13 mouse cellular contexts compared by ENCODE assay signal in genomic region chr12:86192036-86192449, GRCm38 (mm10). TPM values are rescaled to one million over a fixed set of nuclear protein-coding genes. Genes with fewer than 3 reads are reported as not detected.
DNase-seq lines count a peak whose midpoint lies in the region; ATAC-seq and TF ChIP-seq lines count a peak whose summit lies in the region.
"Had no signal": no experiment of that assay in that cellular context is flagged by ENCODE, and none has a peak within 500 bp of the region (broad histone marks: within the 10 kb centered on the region; RNA-seq: fewer than 3 reads in every experiment).

No protein-coding gene starts in this region.

- 55% methylated on average over 15 of the region's 15 CpGs for WGBS in hindbrain, embryonic 11.5 days
- 65% methylated on average over 15 of the region's 15 CpGs for WGBS in hindbrain, embryonic 10.5 days
- WGBS in midbrain, embryonic 14.5 days: 34% methylated on average over 15 of the region's 15 CpGs
- 25% methylated on average over 15 of the region's 15 CpGs for WGBS in midbrain, embryonic 15.5 days
- 27% methylated on average over 15 of the region's 15 CpGs for WGBS in forebrain, embryonic 16.5 days
- WGBS in neural tube, embryonic 12.5 days: 37% methylated on average over 15 of the region's 15 CpGs

- H3K4me3 ChIP-seq in hindbrain, embryonic 11.5 days (ENCODE audit: low read depth, low read length): no peak overlapping the region
- no peak overlapping the region for H3K4me3 ChIP-seq in hindbrain, embryonic 10.5 days
- H3K4me3 ChIP-seq in midbrain, embryonic 14.5 days (replicated peaks; ENCODE audit: low read depth, low read length): no peak overlapping the region
- H3K4me3 ChIP-seq in midbrain, embryonic 15.5 days: no peak overlapping the region
- H3K4me3 ChIP-seq in forebrain, embryonic 16.5 days (replicated peaks; ENCODE audit: low read length): no peak overlapping the region
- no peak overlapping the region for H3K4me3 ChIP-seq in neural tube, embryonic 12.5 days
- no peak overlapping the region for H3K4me3 ChIP-seq in gastrocnemius, adult 2 months
- no peak overlapping the region for H3K4me3 ChIP-seq in layer of hippocampus, adult 2 months

- intact Hi-C loops in gastrocnemius, adult 2 months (cut with DNase I): no loop called here

- no peaks in the 10 kb centered on the region for H3K27me3 ChIP-seq in hindbrain, embryonic 11.5 days (ENCODE audit: control insufficient read depth, insufficient read depth, low read length)
- H3K27me3 ChIP-seq in hindbrain, embryonic 10.5 days (ENCODE audit: insufficient read depth, poor library complexity, severe bottlenecking): peaks cover 8% of the 10 kb centered on the region; the same call in 1 of the 2 replicates
- no peaks in the 10 kb centered on the region for H3K27me3 ChIP-seq in midbrain, embryonic 14.5 days (ENCODE audit: control insufficient read depth, insufficient read depth, low read length)
- no peaks in the 10 kb centered on the region for H3K27me3 ChIP-seq in midbrain, embryonic 15.5 days (replicated peaks)
- H3K27me3 ChIP-seq in forebrain, embryonic 16.5 days (replicated peaks; ENCODE audit: control insufficient read depth, insufficient read depth, low read length): no peaks in the 10 kb centered on the region; the same call in 1 of the 2 replicates
- H3K27me3 ChIP-seq in neural tube, embryonic 12.5 days (replicated peaks): 0 out of 2 replicates have a peak, but pooled peaks cover 4% of the 10 kb centered on the region

- H3K36me3 ChIP-seq in hindbrain, embryonic 11.5 days (ENCODE audit: control insufficient read depth, insufficient read depth, low read length): no peaks in the 10 kb centered on the region
- no peaks in the 10 kb centered on the region for H3K36me3 ChIP-seq in hindbrain, embryonic 10.5 days
- no peaks in the 10 kb centered on the region for H3K36me3 ChIP-seq in midbrain, embryonic 14.5 days (ENCODE audit: control insufficient read depth, insufficient read depth, low read length)
- H3K36me3 ChIP-seq in midbrain, embryonic 15.5 days (replicated peaks): no peaks in the 10 kb centered on the region
- no peaks in the 10 kb centered on the region for H3K36me3 ChIP-seq in forebrain, embryonic 16.5 days (ENCODE audit: control insufficient read depth, insufficient read depth)
- no peaks in the 10 kb centered on the region for H3K36me3 ChIP-seq in neural tube, embryonic 12.5 days

- no peaks in the 10 kb centered on the region for H3K9me3 ChIP-seq in hindbrain, embryonic 11.5 days (ENCODE audit: control insufficient read depth, low read length)
- no peaks in the 10 kb centered on the region for H3K9me3 ChIP-seq in hindbrain, embryonic 10.5 days
- no peaks in the 10 kb centered on the region for H3K9me3 ChIP-seq in midbrain, embryonic 14.5 days (ENCODE audit: control insufficient read depth, low read length)
- H3K9me3 ChIP-seq in midbrain, embryonic 15.5 days: no peaks in the 10 kb centered on the region
- H3K9me3 ChIP-seq in forebrain, embryonic 16.5 days (ENCODE audit: control insufficient read depth, low read length): no peaks in the 10 kb centered on the region
- H3K9me3 ChIP-seq in neural tube, embryonic 12.5 days: no peaks in the 10 kb centered on the region

- TF ChIP-seq CTCF in gastrocnemius, adult 2 months (IDR thresholded peaks at IDR 0.05): no peak
- no peak for TF ChIP-seq CTCF in layer of hippocampus, adult 2 months (conservative IDR thresholded peaks at IDR 0.05)

- peaks cover 4% of the 10 kb centered on the region for H3K4me1 ChIP-seq in hindbrain, embryonic 11.5 days (replicated peaks; ENCODE audit: control insufficient read depth, insufficient read depth, low read length)
- peaks cover 14% of the 10 kb centered on the region for H3K4me1 ChIP-seq in hindbrain, embryonic 10.5 days (replicated peaks)
- 0 out of 2 replicates have a peak, but pooled peaks cover 11% of the 10 kb centered on the region for H3K4me1 ChIP-seq in midbrain, embryonic 14.5 days (ENCODE audit: control insufficient read depth, insufficient read depth, low read length)
- H3K4me1 ChIP-seq in midbrain, embryonic 15.5 days: peaks cover 18% of the 10 kb centered on the region
- peaks cover 11% of the 10 kb centered on the region for H3K4me1 ChIP-seq in forebrain, embryonic 16.5 days (replicated peaks; ENCODE audit: control insufficient read depth, insufficient read depth, low read length)
- H3K4me1 ChIP-seq in neural tube, embryonic 12.5 days: peaks cover 18% of the 10 kb centered on the region

- no peak overlapping the region for H3K27ac ChIP-seq in hindbrain, embryonic 11.5 days (ENCODE audit: low read depth, low read length)
- no peak overlapping the region for H3K27ac ChIP-seq in hindbrain, embryonic 10.5 days
- H3K27ac ChIP-seq in midbrain, embryonic 14.5 days (replicated peaks; ENCODE audit: low read depth, low read length): peak overlapping the region; percentile 28; the same call in 1 of the 2 replicates
- no peak overlapping the region for H3K27ac ChIP-seq in midbrain, embryonic 15.5 days
- peak overlapping the region; percentile 14; the same call in 1 of the 2 replicates for H3K27ac ChIP-seq in forebrain, embryonic 16.5 days (ENCODE audit: low read length)
- no peak overlapping the region for H3K27ac ChIP-seq in neural tube, embryonic 12.5 days
- no peak overlapping the region for H3K27ac ChIP-seq in gastrocnemius, adult 2 months
- no peak overlapping the region for H3K27ac ChIP-seq in layer of hippocampus, adult 2 months

- ATAC-seq in hindbrain, embryonic 11.5 days (ENCODE audit: low FRiP score): 0 out of 2 replicates have a peak, but pooled peaks have one; percentile 30
- no peak for ATAC-seq in midbrain, embryonic 14.5 days (ENCODE audit: low FRiP score, low TSS enrichment)
- ATAC-seq in midbrain, embryonic 15.5 days (replicated peaks): no peak
- ATAC-seq in forebrain, embryonic 16.5 days: peak; percentile 87
- peak; percentile 65; the same call in 1 of the 2 replicates for ATAC-seq in neural tube, embryonic 12.5 days (ENCODE audit: low FRiP score, low read depth)
- ATAC-seq: liver, postnatal 0 days had no signal

- no peak overlapping the region for H3K9ac ChIP-seq in hindbrain, embryonic 11.5 days (ENCODE audit: low read depth, low read length)
- no peak overlapping the region for H3K9ac ChIP-seq in midbrain, embryonic 14.5 days (replicated peaks; ENCODE audit: low read length)
- no peak overlapping the region for H3K9ac ChIP-seq in midbrain, embryonic 15.5 days
- 0 out of 2 replicates have a peak overlapping the region, but pooled peaks have one; percentile 8 for H3K9ac ChIP-seq in forebrain, embryonic 16.5 days (replicated peaks; ENCODE audit: low read depth, low read length)
- H3K9ac ChIP-seq in neural tube, embryonic 12.5 days: peak overlapping the region; percentile 23; the same call in 1 of the 2 replicates
- H3K9ac ChIP-seq: liver, postnatal 0 days had no signal

- no peak overlapping the region for H3K4me2 ChIP-seq in hindbrain, embryonic 11.5 days (replicated peaks; ENCODE audit: low read depth, low read length)
- H3K4me2 ChIP-seq in midbrain, embryonic 14.5 days (ENCODE audit: low read length): no peak overlapping the region
- H3K4me2 ChIP-seq in midbrain, embryonic 15.5 days: no peak overlapping the region
- H3K4me2 ChIP-seq in forebrain, embryonic 16.5 days (ENCODE audit: low read length): peak overlapping the region; percentile 33
- 0 out of 2 replicates have a peak overlapping the region, but pooled peaks have one; percentile 12 for H3K4me2 ChIP-seq in neural tube, embryonic 12.5 days (replicated peaks)

- DNase-seq in hindbrain, embryonic 11.5 days (ENCODE audit: low spot score): no peak
- DNase-seq in hindbrain, embryonic 10.5 days (ENCODE audit: low spot score): no peak
- DNase-seq in midbrain, embryonic 14.5 days: no peak
- no peak for DNase-seq in gastrocnemius, adult 2 months
- no peak for DNase-seq in layer of hippocampus, adult 2 months (ENCODE audit: low spot score in 2 of 2)
- DNase-seq: adrenal gland, postnatal 25 days; cerebellum, adult 11 months; embryo, embryonic 11 days; heart, adult 18-20 months; liver, postnatal 0 days had no signal

RNA-seq across cellular contexts. Expression of gene Gpatch2l, which starts 49.6 kb away (rescaled TPM):
- polyA plus RNA-seq in hindbrain, embryonic 11.5 days (2014; fragmentation: Nextera tagmentation; extraction: Ambion mirVana): 17.4 and 18.8 TPM in 2 replicates
- 17.7 and 17.8 TPM in 2 replicates for polyA plus RNA-seq in hindbrain, embryonic 10.5 days (2016; fragmentation: Nextera tagmentation; extraction: Ambion mirVana)
- polyA plus RNA-seq in midbrain, embryonic 14.5 days (2014; fragmentation: Nextera tagmentation; extraction: Ambion mirVana): 23.1 and 31.2 TPM in 2 replicates
- 31.2 and 32.4 TPM in 2 replicates for polyA plus RNA-seq in midbrain, embryonic 15.5 days (2015; fragmentation: Nextera tagmentation; extraction: Ambion mirVana)
- polyA plus RNA-seq in forebrain, embryonic 16.5 days (2015; fragmentation: Nextera tagmentation; extraction: Ambion mirVana): 35.5 and 35.6 TPM in 2 replicates
- polyA plus RNA-seq in neural tube, embryonic 12.5 days (2016; fragmentation: Nextera tagmentation; extraction: Ambion mirVana): 23.1 and 24.5 TPM in 2 replicates
- total RNA-seq in gastrocnemius, adult 2 months (2021): 10 to 100 TPM; 12.1 to 12.6 TPM
- total RNA-seq in layer of hippocampus, adult 2 months (2021): 10 to 100 TPM; 30.7 to 31.3 TPM

Comparison
In these comparisons a context has a peak if more than half of its experiments do, and no peak if none do; other contexts are left out.
1. H3K27ac ChIP-seq: peak in midbrain, embryonic 14.5 days (single experiment) and forebrain, embryonic 16.5 days (single experiment); none in hindbrain, embryonic 11.5 days (single experiment), hindbrain, embryonic 10.5 days (single experiment), midbrain, embryonic 15.5 days (single experiment), neural tube, embryonic 12.5 days (single experiment), gastrocnemius, adult 2 months (single experiment) and layer of hippocampus, adult 2 months (single experiment).
2. ATAC-seq: peak in hindbrain, embryonic 11.5 days (single experiment), forebrain, embryonic 16.5 days (single experiment) and neural tube, embryonic 12.5 days (single experiment); none in midbrain, embryonic 14.5 days (single experiment) and midbrain, embryonic 15.5 days (single experiment).
3. H3K4me2 ChIP-seq: peak in forebrain, embryonic 16.5 days (single experiment) and neural tube, embryonic 12.5 days (single experiment); none in hindbrain, embryonic 11.5 days (single experiment), midbrain, embryonic 14.5 days (single experiment) and midbrain, embryonic 15.5 days (single experiment).
4. H3K9ac ChIP-seq: peak in forebrain, embryonic 16.5 days (single experiment) and neural tube, embryonic 12.5 days (single experiment); none in hindbrain, embryonic 11.5 days (single experiment), midbrain, embryonic 14.5 days (single experiment) and midbrain, embryonic 15.5 days (single experiment).